Mouse (Mus musculus) forebrain, embryonic 10.5 days (tissue): ENCODE measurements around the gene Pdlim5. TPM values are rescaled to one million over a fixed set of nuclear protein-coding genes. Genes with fewer than 3 reads are reported as not detected.

Experiments
- DNase-seq: peaks from one replicate; pipeline ENCODE4 v3.0.0-alpha.2; 2017; ENCODE audit warnings: low spot score; ENCODE audit errors: extremely low spot score
- H3K27ac ChIP-seq: fragments of 300-500 bp; sonication (generic); 2 replicates; pipeline ENCODE4 v1.5.1; 2016; ENCODE audit warnings: mild to moderate bottlenecking
- H3K27me3 ChIP-seq: fragments of 300-500 bp; sonication (generic); 2 replicates; pipeline ENCODE4 v1.6.1; 2016; ENCODE audit warnings: mild to moderate bottlenecking; ENCODE audit not compliant: poor library complexity, severe bottlenecking
- H3K36me3 ChIP-seq: fragments of 300-500 bp; sonication (generic); replicated peaks from 2 replicates; pipeline ENCODE4 v1.6.1; 2016; ENCODE audit warnings: mild to moderate bottlenecking, moderate library complexity
- H3K4me1 ChIP-seq: fragments of 300-500 bp; sonication (generic); 2 replicates; pipeline ENCODE4 v1.6.1; 2016
- H3K4me3 ChIP-seq: fragments of 300-500 bp; sonication (generic); 2 replicates; pipeline ENCODE4 v1.5.1; 2016; ENCODE audit warnings: mild to moderate bottlenecking, moderate library complexity
- H3K9me3 ChIP-seq: fragments of 300-500 bp; sonication (generic); 2 replicates; pipeline ENCODE4 v1.6.1; 2016; ENCODE audit warnings: mild to moderate bottlenecking, moderate library complexity
- WGBS: fragments of 180-500 bp; shearing (Covaris S2); methylation state at CpG from one replicate; pipeline ENCODE4 v1.1.7; 2016; 5-methylcytosine and 5-hydroxymethylcytosine counted together
- polyA plus RNA-seq: library from polyadenylated mRNA; unstranded; fragments of >200 nt; fragmentation: Nextera tagmentation; extraction: Ambion mirVana; gene quantifications from 2 replicates; pipeline ENCODE4 v1.2.1, GENCODE M21; 2016

Pdlim5 gene
- polyA plus RNA-seq, 1 experiment from 2014 or later: 21.8 TPM

DNA sequence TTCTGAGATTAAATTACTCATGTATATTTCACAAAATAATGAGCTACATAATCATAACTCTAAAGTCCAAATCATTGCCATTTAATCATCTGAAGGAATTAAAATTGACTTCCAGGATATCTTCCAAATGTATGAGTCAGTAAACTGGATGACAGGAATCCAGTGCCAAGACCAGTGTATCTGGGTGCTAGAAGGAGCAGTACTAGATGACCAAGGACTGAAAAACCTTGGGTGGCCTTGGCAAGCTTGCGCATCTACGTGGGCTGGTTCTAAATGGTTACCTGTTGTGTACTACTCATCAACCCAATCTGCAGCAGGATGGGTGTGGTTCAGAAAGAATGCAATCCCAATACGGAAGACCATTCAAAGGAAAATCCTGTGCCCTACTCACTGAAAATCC is 116.5 kb downstream of the Pdlim5 start:
- H3K4me3 ChIP-seq: no peak overlapping the region
- 98% methylated on average over 3 of the region's 3 CpGs for WGBS
- no peaks in the 10 kb centered on the region for H3K27me3 ChIP-seq

DNA sequence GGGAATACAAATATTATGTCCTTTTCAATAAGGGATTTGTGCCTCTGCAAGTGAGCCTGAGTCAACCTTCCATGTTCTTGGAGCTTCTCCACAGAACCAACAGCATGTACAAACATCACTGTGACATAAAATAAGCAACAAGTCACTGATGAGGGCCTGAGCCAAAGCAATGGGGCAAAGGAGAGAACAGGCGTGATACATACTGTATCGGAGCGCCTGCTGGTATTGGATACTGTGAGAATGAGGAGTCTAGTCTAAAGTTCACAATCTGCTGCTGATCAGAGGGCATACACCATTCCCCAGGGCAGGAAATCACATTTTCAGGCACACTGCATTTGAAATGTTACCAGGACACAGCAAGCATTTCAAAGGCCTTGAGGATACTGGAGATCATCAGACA is 119.0 kb downstream of the Pdlim5 start:
- Histone ChIP-seq H3K9me3 (no peaks in the 10 kb centered on the region), H3K36me3 (peaks cover 6% of the 10 kb centered on the region; the same call in 1 of the 2 replicates), H3K4me3 (no peak overlapping the region), H3K4me1 (peaks cover 12% of the 10 kb centered on the region; the same call in 1 of the 2 replicates), H3K27me3 (no peaks in the 10 kb centered on the region), H3K27ac (no peak overlapping the region)
- no peak for DNase-seq
- WGBS: 85% methylated on average over 3 of the region's 3 CpGs

More for the DNA sequence above, 116.5 kb downstream of the Pdlim5 start:
- DNase-seq: no peak
- no peak overlapping the region for H3K27ac ChIP-seq
- H3K9me3 ChIP-seq: no peaks in the 10 kb centered on the region
- H3K4me1 ChIP-seq: peaks cover 4% of the 10 kb centered on the region; the same call in 1 of the 2 replicates
- H3K36me3 ChIP-seq: peaks cover 6% of the 10 kb centered on the region; the same call in 1 of the 2 replicates

GRCm38 (mm10) chr3:142274993-142275392 is 120.5 kb downstream of the Pdlim5 start:
- peaks cover 6% of the 10 kb centered on the region; the same call in 1 of the 2 replicates for H3K36me3 ChIP-seq
- 4% methylated on average over 1 of the region's 1 CpGs for WGBS
- H3K27ac ChIP-seq: no peak overlapping the region
- 0 out of 2 replicates have a peak, but pooled peaks cover 8% of the 10 kb centered on the region for H3K4me1 ChIP-seq
- no peak for DNase-seq
- H3K4me3 ChIP-seq: no peak overlapping the region
- H3K9me3 ChIP-seq: no peaks in the 10 kb centered on the region
- H3K27me3 ChIP-seq: no peaks in the 10 kb centered on the region

- no peak overlapping the region for H3K4me3 ChIP-seq
- H3K36me3 ChIP-seq: peaks cover 6% of the 10 kb centered on the region; the same call in 1 of the 2 replicates
- H3K27me3 ChIP-seq: no peaks in the 10 kb centered on the region
- H3K4me1 ChIP-seq: 0 out of 2 replicates have a peak, but pooled peaks cover 8% of the 10 kb centered on the region
- DNase-seq: no peak
- H3K9me3 ChIP-seq: no peaks in the 10 kb centered on the region
- 91% methylated on average over 3 of the region's 3 CpGs for WGBS
- no peak overlapping the region for H3K27ac ChIP-seq
Observed at GRCm38 (mm10) chr3:142274451-142274850, 121.0 kb downstream of the Pdlim5 start.

GRCm38 (mm10) chr3:142273265-142273664 is 122.2 kb downstream of the Pdlim5 start:
- H3K4me3 ChIP-seq: no peak overlapping the region
- no peak overlapping the region for H3K27ac ChIP-seq
- H3K9me3 ChIP-seq: no peaks in the 10 kb centered on the region
- 0 out of 2 replicates have a peak, but pooled peaks cover 8% of the 10 kb centered on the region for H3K4me1 ChIP-seq
- DNase-seq: no peak
- WGBS: 90% methylated on average over 6 of the region's 6 CpGs
- H3K27me3 ChIP-seq: no peaks in the 10 kb centered on the region
- peaks cover 6% of the 10 kb centered on the region; the same call in 1 of the 2 replicates for H3K36me3 ChIP-seq

- no peak overlapping the region for H3K27ac ChIP-seq
- DNase-seq: no peak
- no peak overlapping the region for H3K4me3 ChIP-seq
- no peaks in the 10 kb centered on the region for H3K9me3 ChIP-seq
- no peaks in the 10 kb centered on the region for H3K27me3 ChIP-seq
- H3K36me3 ChIP-seq: no peaks in the 10 kb centered on the region
- 72% methylated on average over 2 of the region's 2 CpGs for WGBS
- peaks cover 8% of the 10 kb centered on the region; the same call in 1 of the 2 replicates for H3K4me1 ChIP-seq
Observed at GRCm38 (mm10) chr3:142256371-142256770, 139.1 kb downstream of the Pdlim5 start.

DNA sequence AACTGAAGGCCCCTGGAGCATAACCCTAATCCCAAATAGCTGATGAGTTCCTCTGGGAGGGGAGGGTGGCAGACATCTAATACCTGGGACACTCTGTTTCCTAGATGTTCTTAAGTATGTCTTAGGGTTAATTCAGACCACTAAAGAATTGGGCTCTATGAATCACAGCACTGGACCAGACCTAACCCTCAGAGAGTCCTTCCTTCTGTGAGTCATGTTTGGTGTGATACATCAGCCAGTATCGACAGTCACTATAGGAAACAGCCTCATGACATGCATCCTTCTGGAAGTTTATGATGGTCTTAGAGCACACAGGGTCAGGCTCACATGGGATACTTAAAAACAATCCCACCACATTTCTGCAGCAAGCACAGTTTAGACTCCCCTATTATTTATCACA is 143.4 kb downstream of the Pdlim5 start:
- Histone ChIP-seq H3K27me3 (no peaks in the 10 kb centered on the region), H3K27ac (no peak overlapping the region), H3K36me3 (no peaks in the 10 kb centered on the region), H3K9me3 (no peaks in the 10 kb centered on the region), H3K4me3 (no peak overlapping the region), H3K4me1 (peaks cover 8% of the 10 kb centered on the region; the same call in 1 of the 2 replicates)
- no peak for DNase-seq
- WGBS: 85% methylated on average over 1 of the region's 1 CpGs

DNA sequence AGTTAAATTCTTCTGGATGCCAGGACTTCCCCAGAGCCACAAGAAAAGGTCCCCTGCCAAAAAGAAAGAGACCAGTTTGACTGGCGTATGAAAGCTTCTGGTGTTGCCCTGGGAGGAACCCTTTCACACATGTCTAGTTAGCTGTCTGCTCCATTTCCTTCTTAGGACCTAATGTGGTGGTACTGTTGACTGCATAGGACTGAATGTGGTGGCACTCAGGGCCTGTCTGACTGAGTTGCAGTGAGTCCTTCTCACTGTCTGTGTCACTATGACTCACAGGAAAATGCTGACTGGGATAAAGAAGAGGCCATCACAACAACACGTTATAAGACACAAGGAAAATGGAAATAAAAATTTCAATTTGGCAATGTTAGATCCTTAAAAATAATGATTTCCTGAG is 146.0 kb downstream of the Pdlim5 start:
- peaks cover 5% of the 10 kb centered on the region; the same call in 1 of the 2 replicates for H3K4me1 ChIP-seq
- 82% methylated on average over 2 of the region's 2 CpGs for WGBS
- H3K9me3 ChIP-seq: no peaks in the 10 kb centered on the region
- no peaks in the 10 kb centered on the region for H3K27me3 ChIP-seq
- no peaks in the 10 kb centered on the region for H3K36me3 ChIP-seq
- no peak for DNase-seq
- H3K4me3 ChIP-seq: no peak overlapping the region
- H3K27ac ChIP-seq: no peak overlapping the region

- Histone ChIP-seq H3K27ac (no peak overlapping the region), H3K4me3 (no peak overlapping the region), H3K27me3 (no peaks in the 10 kb centered on the region), H3K4me1 (peaks cover 11% of the 10 kb centered on the region), H3K9me3 (no peaks in the 10 kb centered on the region), H3K36me3 (no peaks in the 10 kb centered on the region)
- 74% methylated on average over 5 of the region's 5 CpGs for WGBS
- DNase-seq: no peak
Observed at GRCm38 (mm10) chr3:142243263-142243662, 152.2 kb downstream of the Pdlim5 start.

DNA sequence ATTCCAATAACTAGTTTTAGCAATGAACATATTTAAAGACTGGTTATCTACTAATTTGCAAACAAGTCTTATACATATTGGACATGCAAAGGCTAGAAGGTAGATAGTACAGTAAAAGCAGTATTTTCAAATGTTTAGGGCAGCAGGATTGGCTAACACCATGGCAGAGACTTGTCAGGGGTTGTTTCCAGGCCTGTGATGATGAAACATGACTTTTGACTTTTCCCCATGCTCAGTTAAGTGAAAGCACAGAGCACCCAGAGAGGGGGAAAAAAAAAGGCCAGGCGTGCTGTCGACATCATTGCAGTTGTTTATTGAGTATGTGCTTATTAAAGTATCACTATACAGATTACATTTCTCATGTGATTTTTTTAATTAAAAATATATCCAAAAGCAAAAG is 156.2 kb downstream of the Pdlim5 start:
- Histone ChIP-seq H3K27me3 (no peaks in the 10 kb centered on the region), H3K4me3 (no peak overlapping the region), H3K27ac (no peak overlapping the region), H3K4me1 (peaks cover 20% of the 10 kb centered on the region), H3K36me3 (no peaks in the 10 kb centered on the region), H3K9me3 (no peaks in the 10 kb centered on the region)
- no peak for DNase-seq
- WGBS: 93% methylated on average over 2 of the region's 2 CpGs

GRCm38 (mm10) chr3:142238260-142239046 is 157.0 kb downstream of the Pdlim5 start:
- Histone ChIP-seq H3K9me3 (no peaks in the 10 kb centered on the region), H3K4me1 (peaks cover 20% of the 10 kb centered on the region), H3K27ac (no peak overlapping the region), H3K4me3 (no peak overlapping the region), H3K27me3 (no peaks in the 10 kb centered on the region), H3K36me3 (no peaks in the 10 kb centered on the region)
- no peak for DNase-seq
- 71% methylated on average over 10 of the region's 10 CpGs for WGBS

GRCm38 (mm10) chr3:142237621-142238020 is 157.9 kb downstream of the Pdlim5 start:
- WGBS: 86% methylated on average over 5 of the region's 5 CpGs
- Histone ChIP-seq H3K4me3 (no peak overlapping the region), H3K4me1 (peaks cover 20% of the 10 kb centered on the region), H3K27ac (no peak overlapping the region), H3K36me3 (no peaks in the 10 kb centered on the region), H3K27me3 (no peaks in the 10 kb centered on the region), H3K9me3 (no peaks in the 10 kb centered on the region)
- DNase-seq: no peak
